In the genomic region with DNA sequence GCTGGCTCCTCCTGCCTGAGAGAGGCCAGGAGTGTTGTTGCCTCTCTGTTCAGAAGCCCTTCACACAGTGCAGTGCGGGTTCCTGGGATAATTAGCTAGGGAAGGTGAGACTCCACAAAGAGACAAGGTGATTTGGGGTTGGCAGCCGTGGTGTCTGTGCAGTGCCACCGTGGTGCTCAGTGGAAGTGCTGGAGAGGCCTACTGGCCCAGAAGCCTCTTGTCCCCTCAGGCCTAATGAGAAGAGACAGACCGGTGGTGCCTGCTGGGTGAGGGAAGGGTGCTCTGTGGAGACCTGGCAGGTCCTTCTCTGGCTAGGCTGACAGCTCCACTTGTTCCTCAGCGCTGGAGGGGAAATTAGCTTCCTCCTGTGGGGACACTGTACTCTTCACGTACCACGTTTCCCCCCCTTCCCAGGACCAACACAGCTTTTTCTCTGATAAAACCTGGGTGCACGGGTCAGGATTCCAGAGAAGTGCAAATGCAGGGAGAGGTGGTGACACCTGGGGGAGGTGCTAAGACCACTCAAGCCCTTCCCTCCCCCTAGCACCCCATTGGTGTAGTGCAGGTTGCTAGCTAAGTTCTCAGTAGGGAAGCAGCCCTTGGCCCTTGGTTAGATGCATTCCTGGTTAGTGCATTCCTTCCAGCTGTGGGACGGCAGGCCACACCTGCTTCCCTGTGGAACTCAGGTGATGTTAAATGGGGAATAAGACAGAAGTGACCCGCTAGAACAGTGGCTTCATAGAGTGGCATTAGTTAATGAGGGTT, we compare ENCODE assay signal across 18 mouse cellular contexts.
A peak's percentile ranks its signal among the peaks of the same experiment; 100 is the strongest.
DNase-seq lines count a peak whose midpoint lies in the region; ATAC-seq lines count a peak whose summit lies in the region.
"Had no signal": no experiment of that assay in that cellular context is flagged by ENCODE, and none has a peak within 500 bp of the region (broad histone marks: within the 10 kb centered on the region; RNA-seq: fewer than 3 reads in every experiment).

No protein-coding gene starts in this region.

- H3K9ac ChIP-seq in hindbrain, embryonic 16.5 days (ENCODE audit: low read depth, low read length), result no peak overlapping the region
- H3K9ac ChIP-seq: intestine, embryonic 15.5 days; limb, embryonic 13.5 days; liver, embryonic 13.5 days; lung, embryonic 14.5 days had no signal

- H3K4me1 ChIP-seq in hindbrain, embryonic 10.5 days (replicated peaks), result peaks cover 10% of the 10 kb centered on the region
- no peaks in the 10 kb centered on the region for H3K4me1 ChIP-seq in hindbrain, embryonic 16.5 days (ENCODE audit: control insufficient read depth, insufficient read depth, low read depth, low read length)
- no peaks in the 10 kb centered on the region for H3K4me1 ChIP-seq in forebrain, embryonic 10.5 days
- H3K4me1 ChIP-seq: intestine, embryonic 15.5 days; liver, embryonic 13.5 days had no signal

- no peaks in the 10 kb centered on the region for H3K9me3 ChIP-seq in hindbrain, embryonic 10.5 days
- H3K9me3 ChIP-seq in hindbrain, embryonic 16.5 days (ENCODE audit: control insufficient read depth, low read length), result no peaks in the 10 kb centered on the region
- no peaks in the 10 kb centered on the region for H3K9me3 ChIP-seq in forebrain, embryonic 10.5 days
- H3K9me3 ChIP-seq: intestine, embryonic 15.5 days; limb, embryonic 13.5 days; liver, embryonic 13.5 days had no signal

- WGBS in hindbrain, embryonic 10.5 days, result 38% methylated on average over 10 of the region's 10 CpGs
- WGBS in hindbrain, embryonic 16.5 days, result 50% methylated on average over 10 of the region's 10 CpGs
- WGBS in forebrain, embryonic 10.5 days, result 41% methylated on average over 10 of the region's 10 CpGs

- ATAC-seq in hindbrain, embryonic 16.5 days, result no peak
- ATAC-seq: forebrain, embryonic 14.5 days; intestine, embryonic 15.5 days had no signal

- H3K36me3 ChIP-seq in hindbrain, embryonic 10.5 days, result no peaks in the 10 kb centered on the region
- no peaks in the 10 kb centered on the region for H3K36me3 ChIP-seq in hindbrain, embryonic 16.5 days (ENCODE audit: control insufficient read depth, insufficient read depth, low read length)
- no peaks in the 10 kb centered on the region for H3K36me3 ChIP-seq in forebrain, embryonic 10.5 days (replicated peaks)
- H3K36me3 ChIP-seq: intestine, embryonic 15.5 days; limb, embryonic 13.5 days; liver, embryonic 13.5 days had no signal

- no peak overlapping the region for H3K4me3 ChIP-seq in hindbrain, embryonic 10.5 days
- no peak overlapping the region for H3K4me3 ChIP-seq in hindbrain, embryonic 16.5 days (ENCODE audit: low read length)
- H3K4me3 ChIP-seq in forebrain, embryonic 10.5 days, result no peak overlapping the region
- H3K4me3 ChIP-seq: erythroblast, embryonic 14.5 days; intestine, embryonic 15.5 days; limb, embryonic 13.5 days; liver, embryonic 13.5 days had no signal

- H3K27ac ChIP-seq in hindbrain, embryonic 10.5 days, result 0 out of 2 replicates have a peak overlapping the region, but pooled peaks have one; percentile 24
- H3K27ac ChIP-seq in hindbrain, embryonic 16.5 days (ENCODE audit: low read depth, low read length), result no peak overlapping the region; the same call in 1 of the 2 replicates
- no peak overlapping the region for H3K27ac ChIP-seq in forebrain, embryonic 10.5 days
- H3K27ac ChIP-seq: intestine, embryonic 15.5 days; limb, embryonic 13.5 days; liver, embryonic 13.5 days had no signal

- no peak for DNase-seq in hindbrain, embryonic 10.5 days (ENCODE audit: low spot score)
- DNase-seq in R1 (ENCODE audit: low read depth, low spot score), result peak; percentile 64
- DNase-seq in cerebellum, adult 18-20 months, result peak; percentile 46 to 50
- peak; percentile 68 to 71 for DNase-seq in cerebellum, postnatal 25 days
- no peak for DNase-seq in forebrain, embryonic 10.5 days (ENCODE audit: extremely low spot score, low spot score)
- no peak for DNase-seq in thymus, postnatal 4 days
- DNase-seq: adrenal gland, adult 2 months; gastrocnemius, postnatal 14 days; kidney, adult 9 months; kidney, postnatal 36 days; liver, embryonic 13.5 days; lung, embryonic 14.5 days; lung, postnatal 36 days had no signal

- no peaks in the 10 kb centered on the region for H3K27me3 ChIP-seq in hindbrain, embryonic 10.5 days (ENCODE audit: insufficient read depth, poor library complexity, severe bottlenecking)
- H3K27me3 ChIP-seq in hindbrain, embryonic 16.5 days (replicated peaks; ENCODE audit: control insufficient read depth, insufficient read depth, low read length), result no peaks in the 10 kb centered on the region
- H3K27me3 ChIP-seq in forebrain, embryonic 10.5 days (ENCODE audit: poor library complexity, severe bottlenecking), result no peaks in the 10 kb centered on the region
- H3K27me3 ChIP-seq: intestine, embryonic 15.5 days; limb, embryonic 13.5 days; liver, embryonic 13.5 days had no signal

- H3K4me2 ChIP-seq in hindbrain, embryonic 16.5 days (ENCODE audit: low read length), result no peak overlapping the region
- H3K4me2 ChIP-seq: intestine, embryonic 15.5 days; limb, embryonic 13.5 days; liver, embryonic 13.5 days; lung, embryonic 14.5 days had no signal

Comparison
In these comparisons a context has a peak if more than half of its experiments do, and no peak if none do; other contexts are left out.
1. DNase-seq: peak in R1 (single experiment), cerebellum, adult 18-20 months (2 of 2) and cerebellum, postnatal 25 days (2 of 2); none in hindbrain, embryonic 10.5 days (single experiment), forebrain, embryonic 10.5 days (single experiment) and thymus, postnatal 4 days (single experiment).